Mouse (Mus musculus): ENCODE measurements around the gene Mgat4d. TPM values are rescaled to one million over a fixed set of nuclear protein-coding genes. Genes with fewer than 3 reads are reported as not detected.
A peak's percentile ranks its signal among the peaks of the same experiment; 100 is the strongest.

Mgat4d gene
- polyA plus RNA-seq, 1 experiment from 2014 or later: not detected

- H3K4me3 ChIP-seq (replicated peaks): no peak overlapping the region
- H3K27ac ChIP-seq: no peak overlapping the region
- ATAC-seq (ENCODE audit: insufficient read depth, low FRiP score, low read depth): no peak
- H3K9me3 ChIP-seq: no peaks in the 10 kb centered on the region
- no peaks in the 10 kb centered on the region for H3K36me3 ChIP-seq
- no peak overlapping the region for H3K9ac ChIP-seq
- H3K27me3 ChIP-seq (replicated peaks): peaks cover 13% of the 10 kb centered on the region
- 81% methylated on average over 5 of the region's 5 CpGs for WGBS
- H3K4me2 ChIP-seq: no peak overlapping the region
- no peaks in the 10 kb centered on the region for H3K4me1 ChIP-seq
These were observed 46.1 kb downstream of the Mgat4d start for GRCm38 (mm10) chr8:83394325-83394724.

GRCm38 (mm10) chr8:83396680-83397079, 48.4 kb downstream of the Mgat4d start:
- no peaks in the 10 kb centered on the region for H3K9me3 ChIP-seq
- no peak overlapping the region for H3K4me2 ChIP-seq
- no peak overlapping the region for H3K27ac ChIP-seq
- H3K4me1 ChIP-seq: no peaks in the 10 kb centered on the region
- H3K4me3 ChIP-seq (replicated peaks): no peak overlapping the region
- no peaks in the 10 kb centered on the region for H3K27me3 ChIP-seq (replicated peaks)
- no peaks in the 10 kb centered on the region for H3K36me3 ChIP-seq
- no peak for ATAC-seq (ENCODE audit: insufficient read depth, low FRiP score, low read depth)
- 71% methylated on average over 6 of the region's 6 CpGs for WGBS
- H3K9ac ChIP-seq: no peak overlapping the region

GRCm38 (mm10) chr8:83397726-83398125, 49.5 kb downstream of the Mgat4d start:
- H3K9ac ChIP-seq: no peak overlapping the region
- no peaks in the 10 kb centered on the region for H3K36me3 ChIP-seq
- WGBS: 66% methylated on average over 4 of the region's 4 CpGs
- no peaks in the 10 kb centered on the region for H3K27me3 ChIP-seq (replicated peaks)
- H3K9me3 ChIP-seq: no peaks in the 10 kb centered on the region
- H3K27ac ChIP-seq: no peak overlapping the region
- no peaks in the 10 kb centered on the region for H3K4me1 ChIP-seq
- no peak overlapping the region for H3K4me2 ChIP-seq
- H3K4me3 ChIP-seq (replicated peaks): no peak overlapping the region
- ATAC-seq (ENCODE audit: insufficient read depth, low FRiP score, low read depth): peak; percentile 43; the same call in 1 of the 2 replicates

GRCm38 (mm10) chr8:83405548-83405947, 57.3 kb downstream of the Mgat4d start:
- no peaks in the 10 kb centered on the region for H3K9me3 ChIP-seq
- no peak overlapping the region for H3K4me3 ChIP-seq (replicated peaks)
- WGBS: 69% methylated on average over 10 of the region's 10 CpGs
- H3K4me2 ChIP-seq: no peak overlapping the region
- H3K27me3 ChIP-seq (replicated peaks): no peaks in the 10 kb centered on the region
- no peak overlapping the region for H3K27ac ChIP-seq
- no peak for ATAC-seq (ENCODE audit: insufficient read depth, low FRiP score, low read depth)
- H3K36me3 ChIP-seq: no peaks in the 10 kb centered on the region
- no peak overlapping the region for H3K9ac ChIP-seq
- no peaks in the 10 kb centered on the region for H3K4me1 ChIP-seq

GRCm38 (mm10) chr8:83406836-83407235, 58.6 kb downstream of the Mgat4d start:
- no peaks in the 10 kb centered on the region for H3K4me1 ChIP-seq
- no peak overlapping the region for H3K27ac ChIP-seq
- H3K27me3 ChIP-seq (replicated peaks): no peaks in the 10 kb centered on the region
- no peaks in the 10 kb centered on the region for H3K36me3 ChIP-seq
- 36% methylated on average over 6 of the region's 6 CpGs for WGBS
- no peak overlapping the region for H3K4me3 ChIP-seq (replicated peaks)
- ATAC-seq (ENCODE audit: insufficient read depth, low FRiP score, low read depth): no peak
- no peak overlapping the region for H3K4me2 ChIP-seq
- H3K9me3 ChIP-seq: no peaks in the 10 kb centered on the region
- no peak overlapping the region for H3K9ac ChIP-seq

DNA sequence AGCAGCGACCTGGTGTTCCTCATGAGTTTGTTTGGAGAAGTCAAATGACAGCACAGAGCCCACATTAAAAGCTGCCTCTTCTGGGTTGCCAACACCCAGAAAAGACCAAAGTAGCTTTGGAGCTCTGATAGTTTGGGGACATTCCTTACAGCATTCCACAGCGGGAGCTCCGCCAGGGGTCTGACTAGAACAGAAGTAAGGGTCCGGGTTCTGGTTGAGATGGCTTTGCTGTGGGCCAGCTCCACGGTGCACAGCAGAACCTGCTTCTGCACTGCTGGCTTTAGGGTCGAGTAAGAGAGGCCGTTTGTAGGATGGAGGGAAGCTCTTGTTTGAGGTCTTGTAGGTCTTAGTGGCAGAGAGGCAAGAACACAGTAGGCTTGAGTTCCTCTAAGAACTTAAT, 60.2 kb downstream of the Mgat4d start:
- no peak for ATAC-seq (ENCODE audit: insufficient read depth, low FRiP score, low read depth)
- Histone ChIP-seq H3K4me2 (no peak overlapping the region), H3K36me3 (no peaks in the 10 kb centered on the region), H3K4me1 (no peaks in the 10 kb centered on the region), H3K9ac (no peak overlapping the region), H3K27ac (no peak overlapping the region), H3K4me3 (replicated peaks) (no peak overlapping the region), H3K27me3 (replicated peaks) (no peaks in the 10 kb centered on the region), H3K9me3 (no peaks in the 10 kb centered on the region)
- 76% methylated on average over 7 of the region's 7 CpGs for WGBS

- Histone ChIP-seq H3K9ac (no peak overlapping the region), H3K4me2 (no peak overlapping the region), H3K9me3 (no peaks in the 10 kb centered on the region), H3K4me3 (replicated peaks) (no peak overlapping the region), H3K36me3 (no peaks in the 10 kb centered on the region), H3K4me1 (no peaks in the 10 kb centered on the region), H3K27ac (no peak overlapping the region), H3K27me3 (replicated peaks) (no peaks in the 10 kb centered on the region)
- no peak for ATAC-seq (ENCODE audit: insufficient read depth, low FRiP score, low read depth)
- WGBS: 96% methylated on average over 15 of the region's 15 CpGs
These were observed 68.6 kb downstream of the Mgat4d start for GRCm38 (mm10) chr8:83416878-83417277.

DNA sequence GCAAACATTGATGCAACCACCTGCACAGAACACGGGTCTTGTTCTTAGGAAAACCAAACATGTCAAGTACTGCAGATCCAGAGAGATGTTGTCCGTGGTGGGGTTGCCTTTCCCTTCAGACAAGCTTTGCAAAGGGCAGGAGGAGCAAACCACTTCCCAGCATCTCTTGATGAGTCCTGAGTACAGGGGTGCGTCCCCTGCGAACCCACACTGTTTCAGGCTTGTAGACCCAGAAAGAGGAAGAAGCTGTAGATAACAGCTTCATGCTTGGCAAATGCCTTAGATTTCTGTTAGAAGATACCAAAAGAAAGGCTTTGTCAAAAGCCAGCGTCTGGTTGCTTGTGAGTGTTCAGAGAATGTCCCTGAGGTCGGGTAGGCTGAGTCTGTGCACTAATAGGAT, 69.7 kb downstream of the Mgat4d start:
- H3K36me3 ChIP-seq: no peaks in the 10 kb centered on the region
- no peak overlapping the region for H3K4me2 ChIP-seq
- no peak for ATAC-seq (ENCODE audit: insufficient read depth, low FRiP score, low read depth)
- no peaks in the 10 kb centered on the region for H3K27me3 ChIP-seq (replicated peaks)
- no peaks in the 10 kb centered on the region for H3K9me3 ChIP-seq
- no peak overlapping the region for H3K27ac ChIP-seq
- H3K4me1 ChIP-seq: no peaks in the 10 kb centered on the region
- H3K4me3 ChIP-seq (replicated peaks): no peak overlapping the region
- 76% methylated on average over 6 of the region's 6 CpGs for WGBS
- no peak overlapping the region for H3K9ac ChIP-seq

- WGBS: 85% methylated on average over 11 of the region's 11 CpGs
- Histone ChIP-seq H3K4me3 (replicated peaks) (no peak overlapping the region), H3K9ac (no peak overlapping the region), H3K4me1 (no peaks in the 10 kb centered on the region), H3K9me3 (no peaks in the 10 kb centered on the region), H3K4me2 (no peak overlapping the region), H3K36me3 (no peaks in the 10 kb centered on the region), H3K27me3 (replicated peaks) (no peaks in the 10 kb centered on the region), H3K27ac (no peak overlapping the region)
- ATAC-seq (ENCODE audit: insufficient read depth, low FRiP score, low read depth): no peak
These were observed 70.7 kb downstream of the Mgat4d start for GRCm38 (mm10) chr8:83418805-83419516.

DNA sequence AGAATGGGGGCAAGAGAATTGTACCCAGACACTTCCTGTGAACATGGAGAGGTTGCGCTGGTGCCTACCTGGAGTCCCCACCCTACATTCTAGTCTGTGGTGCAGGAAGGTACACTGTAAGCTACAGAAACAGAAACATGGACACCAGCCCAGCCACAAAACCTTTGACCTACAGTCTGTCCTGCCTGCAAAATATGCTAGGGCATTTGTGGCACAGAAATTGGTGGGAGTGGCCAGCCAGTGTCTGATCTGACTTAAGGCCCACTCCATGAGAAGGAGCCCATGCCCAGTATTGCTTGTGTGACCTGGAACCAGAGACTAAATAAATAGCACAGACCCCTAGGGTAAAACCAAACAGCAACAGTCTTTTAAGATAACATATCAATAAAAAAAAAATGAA, 73.1 kb downstream of the Mgat4d start:
- ATAC-seq (ENCODE audit: insufficient read depth, low FRiP score, low read depth): no peak
- Histone ChIP-seq H3K4me3 (replicated peaks) (no peak overlapping the region), H3K27me3 (replicated peaks) (no peaks in the 10 kb centered on the region), H3K4me2 (no peak overlapping the region), H3K27ac (no peak overlapping the region), H3K9me3 (no peaks in the 10 kb centered on the region), H3K36me3 (no peaks in the 10 kb centered on the region), H3K9ac (no peak overlapping the region), H3K4me1 (no peaks in the 10 kb centered on the region)
- WGBS: 94% methylated on average over 1 of the region's 1 CpGs

GRCm38 (mm10) chr8:83423032-83423825, 75.0 kb downstream of the Mgat4d start:
- Histone ChIP-seq H3K9ac (no peak overlapping the region), H3K9me3 (no peaks in the 10 kb centered on the region), H3K36me3 (no peaks in the 10 kb centered on the region), H3K4me1 (no peaks in the 10 kb centered on the region), H3K27me3 (replicated peaks) (no peaks in the 10 kb centered on the region), H3K4me3 (replicated peaks) (no peak overlapping the region), H3K4me2 (no peak overlapping the region), H3K27ac (no peak overlapping the region)
- peak; percentile 88 for ATAC-seq (ENCODE audit: insufficient read depth, low FRiP score, low read depth)
- WGBS: 72% methylated on average over 13 of the region's 13 CpGs

- H3K9me3 ChIP-seq: no peaks in the 10 kb centered on the region
- H3K4me3 ChIP-seq (replicated peaks): no peak overlapping the region
- ATAC-seq (ENCODE audit: insufficient read depth, low FRiP score, low read depth): no peak
- no peak overlapping the region for H3K9ac ChIP-seq
- H3K36me3 ChIP-seq: no peaks in the 10 kb centered on the region
- 89% methylated on average over 6 of the region's 6 CpGs for WGBS
- no peaks in the 10 kb centered on the region for H3K27me3 ChIP-seq (replicated peaks)
- H3K27ac ChIP-seq: no peak overlapping the region
- no peaks in the 10 kb centered on the region for H3K4me1 ChIP-seq
- H3K4me2 ChIP-seq: no peak overlapping the region
These were observed 76.9 kb downstream of the Mgat4d start for GRCm38 (mm10) chr8:83425202-83425601.
